Mouse (Mus musculus) embryo, embryonic 10 days (tissue): Measurements from ENCODE around the gene Col4a1.
A peak's percentile ranks its signal among the peaks of the same experiment; 100 is the strongest.

Source experiments
- DNase-seq: peaks from one replicate; pipeline ENCODE4 v3.0.0-alpha.2; 2015; ENCODE audit warnings: low spot score

Col4a1 gene

GRCm38 (mm10) chr8:11327722-11328417 is 15.2 kb upstream of the Col4a1 start:
- no peak for DNase-seq

DNA sequence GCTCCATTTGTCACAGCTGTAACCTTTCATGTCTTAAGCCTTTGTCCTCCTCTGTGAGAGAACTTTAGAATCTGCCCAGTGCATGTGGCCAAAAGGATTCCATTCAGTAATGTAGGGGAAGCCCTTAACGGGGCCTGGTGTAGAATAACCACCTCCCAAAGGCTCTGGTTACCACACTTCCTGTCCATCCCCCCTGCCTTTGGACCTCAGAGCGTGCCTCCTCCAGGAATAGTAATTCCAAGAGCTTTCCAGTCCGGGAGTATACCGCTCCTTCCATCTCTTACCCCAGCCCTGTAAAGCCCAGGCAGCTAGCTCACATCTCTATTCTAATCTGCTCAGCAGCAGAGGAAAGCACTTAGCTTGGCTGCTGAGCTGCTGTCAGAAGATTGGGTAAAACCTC is 14.7 kb upstream of the Col4a1 start:
- peak; percentile 35 for DNase-seq

DNA sequence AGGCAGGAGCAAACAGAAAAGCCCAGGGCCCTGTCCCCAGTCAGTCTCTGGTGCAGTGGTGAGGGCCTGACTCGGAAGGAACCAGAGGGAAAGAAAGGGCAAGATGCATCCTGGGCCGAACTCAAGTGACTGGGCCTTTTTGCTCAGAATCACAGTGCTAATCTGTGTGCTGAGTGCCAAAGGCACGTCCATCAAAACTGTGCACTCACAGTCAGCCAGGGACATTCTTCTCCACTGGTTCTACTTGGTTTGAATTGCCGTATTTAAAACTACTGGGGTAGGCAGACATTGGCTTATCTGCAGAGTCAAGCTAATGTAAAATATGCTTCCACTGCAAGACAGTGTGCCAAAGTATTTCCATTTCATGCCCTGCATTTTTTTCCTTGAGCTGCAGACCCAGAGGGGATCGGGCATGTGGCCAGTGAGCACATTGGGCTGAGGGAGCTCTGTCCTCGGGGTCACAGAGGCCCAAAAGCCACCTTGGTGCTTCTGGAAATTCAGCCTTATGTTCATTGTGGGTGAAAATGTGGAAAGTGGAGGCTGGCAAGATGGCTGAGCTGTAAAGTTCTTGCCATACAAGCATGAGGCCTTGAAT is 12.3 kb upstream of the Col4a1 start:
- DNase-seq: no peak

DNA sequence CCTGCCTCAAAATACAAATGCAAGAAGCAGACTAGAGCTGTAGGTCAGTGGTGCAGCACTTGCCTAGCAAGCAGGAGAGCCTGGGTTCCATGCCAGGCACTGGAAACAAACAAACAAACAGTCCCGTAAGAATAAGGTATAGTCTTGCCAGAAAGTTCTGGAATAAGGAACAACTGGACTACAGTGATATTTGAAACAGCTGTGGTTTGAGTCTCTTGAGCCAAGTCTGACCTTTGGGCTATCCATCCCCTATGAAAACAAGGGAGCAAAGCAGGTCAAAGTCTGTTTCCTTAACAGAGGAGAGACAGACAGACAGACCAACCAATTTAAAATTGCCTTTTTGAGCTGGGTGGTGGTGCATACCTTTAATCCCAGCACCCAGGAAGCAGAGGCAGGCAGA is 11.1 kb upstream of the Col4a1 start:
- DNase-seq: no peak

GRCm38 (mm10) chr8:11322724-11323585 is 10.3 kb upstream of the Col4a1 start:
- no peak for DNase-seq

DNA sequence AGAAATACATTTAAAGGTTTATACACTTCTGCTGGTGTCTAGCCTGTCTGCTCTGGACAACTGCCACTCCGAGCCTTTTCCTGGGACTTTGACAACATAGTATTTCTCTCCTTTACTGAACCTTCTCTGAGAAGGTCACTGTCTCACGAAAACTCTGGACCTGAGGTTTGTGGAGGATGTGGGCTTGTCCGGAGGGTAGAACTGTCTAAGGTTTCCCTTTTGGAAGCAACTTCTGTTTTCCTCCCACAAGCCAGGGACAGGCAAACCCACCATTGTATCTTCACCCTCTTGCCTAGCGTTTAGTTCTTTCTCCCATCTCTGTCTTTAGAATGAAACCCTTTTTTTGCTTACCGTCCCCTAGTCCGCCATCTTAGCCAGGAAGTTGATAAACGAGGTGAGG is 9.2 kb upstream of the Col4a1 start:
- no peak for DNase-seq

GRCm38 (mm10) chr8:11319405-11319804 is 6.8 kb upstream of the Col4a1 start:
- no peak for DNase-seq

- DNase-seq: no peak
Observed at GRCm38 (mm10) chr8:11316118-11316517, 3.5 kb upstream of the Col4a1 start.

GRCm38 (mm10) chr8:11315179-11315943 is 2.7 kb upstream of the Col4a1 start:
- DNase-seq: no peak

GRCm38 (mm10) chr8:11314613-11315012 is 2.0 kb upstream of the Col4a1 start:
- no peak for DNase-seq

- DNase-seq: peak; percentile 69
Observed at GRCm38 (mm10) chr8:11313176-11314111, 818 bp upstream of the Col4a1 start.

GRCm38 (mm10) chr8:11311681-11312348 is 811 bp downstream of the Col4a1 start:
- peak; percentile 48 for DNase-seq

- no peak for DNase-seq
Observed at GRCm38 (mm10) chr8:11310049-11310448, 2.6 kb downstream of the Col4a1 start.

GRCm38 (mm10) chr8:11309226-11309625 is 3.4 kb downstream of the Col4a1 start:
- no peak for DNase-seq

DNA sequence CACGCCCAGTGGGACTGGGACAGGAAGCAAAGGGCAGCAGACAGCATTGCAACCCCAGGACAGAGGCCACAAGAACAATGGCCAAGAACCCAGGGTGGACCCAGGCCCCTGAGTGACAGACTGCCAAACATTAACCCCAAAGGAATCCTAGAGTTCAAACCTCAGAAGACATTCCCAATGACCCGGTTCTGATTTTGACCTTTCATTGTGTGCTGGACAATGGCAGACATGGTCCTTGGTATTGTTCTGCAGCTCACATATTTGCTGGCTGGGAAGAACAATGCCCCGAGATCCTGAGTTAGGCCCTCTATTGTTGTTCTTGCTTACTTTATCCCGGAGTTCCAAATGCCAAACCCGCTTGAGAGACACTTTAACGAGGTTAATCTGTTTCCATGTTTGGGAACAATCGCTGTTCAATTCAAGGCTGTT is 4.0 kb downstream of the Col4a1 start:
- DNase-seq: peak; percentile 68

- no peak for DNase-seq
Observed at GRCm38 (mm10) chr8:11307451-11307850, 5.2 kb downstream of the Col4a1 start.

GRCm38 (mm10) chr8:11305539-11305938 is 7.1 kb downstream of the Col4a1 start:
- DNase-seq: no peak

- DNase-seq: no peak
Observed at GRCm38 (mm10) chr8:11304027-11304601, 8.5 kb downstream of the Col4a1 start.

DNA sequence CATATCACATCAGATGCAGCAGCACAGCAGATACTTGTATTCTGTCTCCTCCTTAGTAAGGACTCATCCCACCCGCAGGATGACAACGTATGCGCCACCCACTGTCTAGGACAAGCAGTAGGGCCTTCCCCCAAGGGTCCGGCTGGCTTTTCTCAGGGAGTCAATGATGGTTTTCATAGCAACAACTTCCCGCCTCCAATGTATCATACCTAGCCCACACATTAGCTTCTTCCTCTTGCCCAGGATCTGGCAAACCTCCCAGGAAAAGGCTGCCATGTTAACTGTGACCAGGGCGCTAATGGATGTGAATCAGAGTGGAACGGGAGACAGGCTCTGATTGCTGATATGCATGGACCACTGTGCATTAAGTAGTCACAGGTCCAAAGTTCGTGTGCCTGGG is 12.2 kb downstream of the Col4a1 start:
- no peak for DNase-seq

GRCm38 (mm10) chr8:11299317-11299602 is 13.4 kb downstream of the Col4a1 start:
- no peak for DNase-seq
